Mouse (Mus musculus) CH12.LX (cell line): ENCODE data around the gene Pik3ip1. TPM values are rescaled to one million over a fixed set of nuclear protein-coding genes. Genes with fewer than 3 reads are reported as not detected.

Experiments used
- DNase-seq: peaks from one replicate; pipeline ENCODE4 v3.0.0-alpha.2; 2013; ENCODE audit errors: extremely low read depth
- H3K27ac ChIP-seq: 2 replicates; pipeline ENCODE4 v1.5.1; 2012; ENCODE audit warnings: low read depth, mild to moderate bottlenecking, control low read depth, moderate library complexity; ENCODE audit not compliant: insufficient read depth
- H3K27me3 ChIP-seq: replicated peaks from 2 replicates; pipeline ENCODE3; 2012; ENCODE audit warnings: inconsistent platforms
- H3K36me3 ChIP-seq, 2 experiments: replicated peaks in 1 of 2; 2 replicates each; pipeline versions ENCODE3 to v1.6.1; 2012; ENCODE audit warnings: inconsistent platforms in 1 of 2, low read length in 1 of 2, mild to moderate bottlenecking in 1 of 2, mixed read lengths in 1 of 2, moderate library complexity in 1 of 2; ENCODE audit not compliant: control insufficient read depth in 1 of 2, insufficient read depth in 1 of 2
- H3K4me1 ChIP-seq, 2 experiments: 2 replicates each; pipeline ENCODE4 v1.6.1; 2012; ENCODE audit warnings: inconsistent platforms in 1 of 2, moderate library complexity in 1 of 2; ENCODE audit not compliant: insufficient read depth in 2 of 2, control insufficient read depth in 1 of 2
- H3K4me2 ChIP-seq: 2 replicates; pipeline ENCODE4 v1.6.1; 2012; ENCODE audit warnings: low read depth, mild to moderate bottlenecking, control low read depth; ENCODE audit not compliant: poor library complexity, insufficient read depth, severe bottlenecking
- H3K4me3 ChIP-seq, 3 experiments: fragments of 150-350 bp in 1 of 3; sonication (generic) in 1 of 3; replicated peaks in 1 of 3; 2 replicates each; pipeline versions ENCODE3 to v1.5.1; 2011 to 2012; ENCODE audit warnings: low read depth in 2 of 3, low read length in 2 of 3, mild to moderate bottlenecking in 2 of 3, moderate library complexity in 2 of 3, control low read depth in 1 of 3, improper control_type of control experiment in 1 of 3, inconsistent platforms in 1 of 3, mixed read lengths in 1 of 3; ENCODE audit not compliant: poor library complexity in 1 of 3
- H3K79me2 ChIP-seq: replicated peaks from 2 replicates; pipeline ENCODE4 v1.6.1; 2012; ENCODE audit warnings: mild to moderate bottlenecking, moderate library complexity; ENCODE audit not compliant: control insufficient read depth, poor library complexity, insufficient read depth, severe bottlenecking; ENCODE audit errors: extremely low read depth
- H3K9ac ChIP-seq: 2 replicates; pipeline ENCODE4 v1.6.1; 2012; ENCODE audit warnings: low read depth, mild to moderate bottlenecking, control low read depth, moderate library complexity; ENCODE audit not compliant: insufficient read depth
- H3K9me3 ChIP-seq: replicated peaks from 2 replicates; pipeline ENCODE3; 2012; ENCODE audit warnings: low read length, inconsistent platforms, mixed read lengths
- BHLHE40 ChIP-seq: IDR thresholded peaks from 2 replicates; pipeline ENCODE4 v1.6.1; 2011; ENCODE audit warnings: mild to moderate bottlenecking, low read depth, low read length, improper control_type of control experiment
- CHD1 ChIP-seq: IDR thresholded peaks from 2 replicates; pipeline ENCODE4 v1.6.1; 2012; ENCODE audit warnings: low read depth, low read length, improper control_type of control experiment, inconsistent platforms
- CTCF ChIP-seq, 2 experiments: IDR thresholded peaks in 1 of 2; conservative IDR thresholded peaks in 1 of 2; 2 replicates each; pipeline ENCODE4 v1.5.1; 2011 to 2012; ENCODE audit warnings: low read depth in 2 of 2, low read length in 2 of 2, improper control_type of control experiment in 1 of 2, inconsistent platforms in 1 of 2, mild to moderate bottlenecking in 1 of 2, moderate library complexity in 1 of 2
- ELF1 ChIP-seq: IDR thresholded peaks from 2 replicates; pipeline ENCODE4 v1.6.1; 2014; ENCODE audit warnings: low read depth, mild to moderate bottlenecking, inconsistent platforms, low read length, improper control_type of control experiment
- EP300 ChIP-seq: IDR thresholded peaks from 2 replicates; pipeline ENCODE4 v1.6.1; 2011; ENCODE audit warnings: low read length, improper control_type of control experiment
- ETS1 ChIP-seq: conservative IDR thresholded peaks from 2 replicates; pipeline ENCODE4 v1.6.1; 2012; ENCODE audit warnings: low read depth, mild to moderate bottlenecking, inconsistent platforms, low read length, improper control_type of control experiment, moderate library complexity
- GABPA ChIP-seq: IDR thresholded peaks from 2 replicates; pipeline ENCODE4 v1.6.1; 2012; ENCODE audit warnings: low read depth, low read length, improper control_type of control experiment, inconsistent platforms; ENCODE audit not compliant: insufficient replicate concordance
- HCFC1 ChIP-seq: IDR thresholded peaks from 2 replicates; pipeline ENCODE4 v1.6.1; 2012; ENCODE audit warnings: low read depth, mild to moderate bottlenecking, inconsistent platforms, low read length, improper control_type of control experiment
- JUN ChIP-seq: IDR thresholded peaks from 2 replicates; pipeline ENCODE4 v1.6.1; 2011; ENCODE audit warnings: low read depth, mild to moderate bottlenecking, low read length, improper control_type of control experiment, moderate library complexity; ENCODE audit not compliant: insufficient read depth
- KAT2A ChIP-seq: IDR thresholded peaks from 2 replicates; pipeline ENCODE4 v1.6.1; 2012; ENCODE audit warnings: low read length, improper control_type of control experiment, inconsistent platforms; ENCODE audit not compliant: insufficient replicate concordance
- MAFK ChIP-seq: IDR thresholded peaks from 2 replicates; pipeline ENCODE4 v1.6.1; 2011; ENCODE audit warnings: low read length, improper control_type of control experiment; ENCODE audit not compliant: insufficient replicate concordance
- MAZ ChIP-seq: IDR thresholded peaks from 2 replicates; pipeline ENCODE4 v1.6.1; 2012; ENCODE audit warnings: low read depth, mild to moderate bottlenecking, inconsistent platforms, low read length, improper control_type of control experiment, moderate library complexity
- MEF2A ChIP-seq: IDR thresholded peaks from 2 replicates; pipeline ENCODE4 v1.6.1; 2014; ENCODE audit warnings: low read depth, mild to moderate bottlenecking, inconsistent platforms, low read length, improper control_type of control experiment, borderline replicate concordance
- MXI1 ChIP-seq: IDR thresholded peaks from 2 replicates; pipeline ENCODE4 v1.6.1; 2011; ENCODE audit warnings: mild to moderate bottlenecking, low read depth, low read length, improper control_type of control experiment
- MYC ChIP-seq: IDR thresholded peaks from 2 replicates; pipeline ENCODE4 v1.6.1; 2011; ENCODE audit warnings: low read depth, mild to moderate bottlenecking, improper control_type of control experiment, low read length
- NRF1 ChIP-seq: IDR thresholded peaks from 2 replicates; pipeline ENCODE4 v1.6.1; 2014; ENCODE audit warnings: low read depth, mild to moderate bottlenecking, inconsistent platforms, low read length, improper control_type of control experiment, moderate library complexity
- POLR2A ChIP-seq: IDR thresholded peaks from 2 replicates; pipeline ENCODE4 v1.6.1; 2011; ENCODE audit warnings: low read depth, mild to moderate bottlenecking, improper control_type of control experiment, low read length
- POLR2AphosphoS2 ChIP-seq: IDR thresholded peaks from 2 replicates; pipeline ENCODE4 v1.6.1; 2011; ENCODE audit warnings: low read depth, low read length, improper control_type of control experiment
- SIN3A ChIP-seq: IDR thresholded peaks from 2 replicates; pipeline ENCODE4 v1.6.1; 2012; ENCODE audit warnings: low read length, improper control_type of control experiment, inconsistent platforms
- SMC3 ChIP-seq: IDR thresholded peaks from 2 replicates; pipeline ENCODE4 v1.6.1; 2011; ENCODE audit warnings: low read depth, low read length, improper control_type of control experiment
- TBP ChIP-seq: conservative IDR thresholded peaks from 2 replicates; pipeline ENCODE4 v1.6.1; 2011; ENCODE audit warnings: low read depth, low read length, improper control_type of control experiment
- UBTF ChIP-seq: IDR thresholded peaks from 2 replicates; pipeline ENCODE4 v1.6.1; 2012; ENCODE audit warnings: low read depth, mild to moderate bottlenecking, inconsistent platforms, low read length, improper control_type of control experiment, moderate library complexity
- USF2 ChIP-seq: conservative IDR thresholded peaks from 2 replicates; pipeline ENCODE4 v1.6.1; 2011; ENCODE audit warnings: low read depth, low read length, improper control_type of control experiment
- ZC3H11A ChIP-seq: IDR thresholded peaks from 2 replicates; pipeline ENCODE4 v1.6.1; 2012; ENCODE audit warnings: low read depth, mild to moderate bottlenecking, inconsistent platforms, low read length, improper control_type of control experiment
- ZKSCAN1 ChIP-seq: IDR thresholded peaks from 2 replicates; pipeline ENCODE4 v1.6.1; 2012; ENCODE audit warnings: low read depth, inconsistent platforms, low read length, improper control_type of control experiment, borderline replicate concordance
- dilution Hi-C: fragments of 300-500 bp; cut with MboI; formaldehyde crosslinking; loops from 2 replicates; pipeline ENCODE4 v1.14.3; 2020; ENCODE audit warnings: low sequenced_read_pairs; ENCODE audit not compliant: extremely low pct_unique_long_range_greater_than_20kb, extremely low pct_ligation_motif_present
- in situ Hi-C: fragments of 300-500 bp; cut with MboI; formaldehyde crosslinking; loops from 3 replicates; pipeline ENCODE4 v1.14.3; 2019; ENCODE audit warnings: low sequenced_read_pairs, low pct_ligation_motif_present, low pct_unique_long_range_greater_than_20kb, mixed read lengths
- polyA plus RNA-seq: library from polyadenylated mRNA; unstranded; fragments of >175 nt; gene quantifications from 2 replicates; pipeline ENCODE4 v1.2.1, GENCODE M21; 2012; ENCODE audit warnings: low read depth; ENCODE audit not compliant: insufficient read length
- total RNA-seq, 2 experiments: library from RNA; depleted of rRNA; stranded (reverse); fragments of 300-350 nt in 1 of 2; fragments of >200 nt in 1 of 2; gene quantifications; 2 replicates each; pipeline ENCODE4 v1.2.3; 2012 to 2014

The Pik3ip1 gene
- total and polyA plus RNA-seq, 3 experiments: 0.39 to 2.6 (median 1.3) TPM

DNA sequence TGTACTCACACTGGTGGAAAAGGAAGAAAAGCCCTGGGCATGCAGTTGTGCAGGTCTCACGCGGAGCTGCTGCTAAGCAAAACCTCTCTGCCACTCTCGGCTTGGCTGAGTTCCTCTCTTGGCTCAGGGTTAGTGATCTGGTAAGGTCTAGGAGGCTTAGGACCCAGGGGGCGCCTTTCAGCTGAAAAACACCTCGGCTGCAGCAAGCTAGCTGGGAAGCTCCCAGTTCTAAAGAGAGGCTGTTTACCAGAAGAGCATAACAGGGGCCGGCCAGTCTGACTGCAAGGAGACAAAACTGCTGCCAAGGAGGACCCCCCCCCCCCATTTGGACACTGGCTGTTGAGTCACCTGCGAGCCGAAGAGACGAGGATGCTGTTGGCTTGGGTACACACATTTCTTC is 365 bp downstream of the Pik3ip1 start (continued):
- TF ChIP-seq UBTF: 0 out of 2 replicates have a peak, but pooled peaks have one; percentile 57
- TF ChIP-seq, all 38 proteins: peak for 14

DNA sequence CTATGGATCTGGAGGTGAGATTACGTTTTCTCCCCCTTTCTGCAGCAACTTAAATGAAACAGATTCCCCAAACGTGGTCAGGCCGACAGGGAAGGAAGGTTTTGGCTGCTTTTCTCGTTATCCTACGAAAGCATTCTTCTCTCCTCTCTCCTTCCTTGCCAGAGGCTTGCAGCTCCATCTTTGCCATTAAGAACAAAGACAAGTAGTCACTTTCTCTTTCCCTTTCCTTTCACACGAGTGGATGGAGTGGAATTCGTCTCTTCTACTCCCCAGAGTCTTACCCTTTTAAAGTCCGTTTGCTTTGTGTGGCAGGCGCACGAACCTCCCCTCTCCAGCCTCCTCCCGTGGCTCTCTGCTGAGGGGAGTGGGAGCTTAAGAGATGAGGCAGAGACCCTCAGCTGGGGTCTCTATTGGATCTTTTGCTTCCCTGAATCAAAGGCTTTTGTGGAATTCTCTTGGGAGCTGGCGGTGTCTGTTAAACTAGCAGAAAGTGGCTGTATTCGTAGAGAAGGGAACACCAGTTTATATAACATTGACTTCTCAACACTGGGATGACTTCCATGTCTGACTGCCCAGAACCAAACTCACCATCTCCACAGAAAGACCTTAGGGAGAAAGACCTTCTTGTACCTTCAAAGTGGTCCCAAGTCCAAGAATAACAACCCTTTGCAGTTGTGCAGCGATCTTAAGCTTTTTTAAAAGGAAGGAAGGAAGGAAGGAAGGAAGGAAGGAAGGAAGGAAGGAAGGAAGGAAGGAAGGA is 970 bp downstream of the Pik3ip1 start:
- TF ChIP-seq POLR2AphosphoS2: no peak
- no peak for TF ChIP-seq ZKSCAN1
- no peak for TF ChIP-seq GABPA
- TF ChIP-seq SIN3A: no peak
- H3K27ac ChIP-seq: no peak overlapping the region
- H3K36me3 ChIP-seq: no peaks in the 10 kb centered on the region
- no peaks in the 10 kb centered on the region for H3K79me2 ChIP-seq
- dilution Hi-C loops (no loop called here), in situ Hi-C loops (no loop called here)
- DNase-seq: no peak
- no peak overlapping the region for H3K9ac ChIP-seq
- peak overlapping the region; percentile 19 to 54 (median 45) for H3K4me3 ChIP-seq
- peaks cover 8% of the 10 kb centered on the region for H3K9me3 ChIP-seq
- H3K4me1 ChIP-seq: peaks cover 18 to 57% of the 10 kb centered on the region in 2 experiments
- H3K4me2 ChIP-seq: peak overlapping the region; percentile 94
- H3K27me3 ChIP-seq: no peaks in the 10 kb centered on the region

DNA sequence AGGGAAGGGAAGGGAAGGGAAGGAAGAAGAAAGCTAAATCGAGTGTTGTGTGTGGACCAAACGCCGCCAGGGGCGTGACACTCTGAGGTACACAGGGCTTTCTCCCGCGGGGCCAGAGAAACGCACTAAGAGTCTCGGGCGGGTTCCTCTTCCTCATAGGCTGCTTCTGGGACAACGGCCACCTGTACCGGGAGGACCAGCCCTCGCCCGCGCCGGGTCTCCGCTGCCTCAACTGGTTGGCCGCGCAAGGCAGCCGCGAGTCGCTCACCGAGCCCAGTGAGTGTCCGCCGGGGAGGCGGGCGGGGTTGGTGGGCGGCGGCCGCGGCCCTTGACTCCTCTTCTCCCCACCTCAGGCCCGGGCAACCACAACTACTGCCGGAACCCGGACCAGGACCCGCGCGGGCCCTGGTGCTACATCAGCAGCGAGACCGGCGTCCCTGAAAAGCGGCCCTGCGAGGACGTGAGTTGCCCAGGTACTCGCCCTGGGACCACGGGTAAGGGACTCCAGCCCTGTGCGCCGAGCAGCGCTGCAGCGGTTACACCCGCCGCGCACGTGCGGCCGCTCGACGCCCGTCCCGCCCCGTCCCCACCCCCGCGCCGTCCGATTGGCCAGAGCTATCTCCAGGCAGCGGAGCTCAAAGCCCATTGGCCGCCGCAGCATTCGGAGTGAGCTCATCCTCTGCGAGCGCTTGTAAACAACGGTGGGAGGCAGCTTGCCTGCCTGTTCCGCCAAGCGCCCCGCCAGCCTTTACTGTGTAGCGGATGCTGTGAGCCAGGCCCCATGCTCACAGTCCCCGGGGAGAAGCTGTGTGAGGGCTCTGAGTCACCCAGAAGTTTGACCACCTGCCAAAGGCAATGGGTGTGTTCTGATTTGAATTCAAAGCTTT is 1.8 kb downstream of the Pik3ip1 start:
- no peaks in the 10 kb centered on the region for H3K27me3 ChIP-seq
- in situ Hi-C loops: no loop called here
- no peaks in the 10 kb centered on the region for H3K36me3 ChIP-seq
- TF ChIP-seq KAT2A: no peak
- peak; percentile 44; the same call in 1 of the 2 replicates for TF ChIP-seq EP300
- no peak for TF ChIP-seq GABPA
- TF ChIP-seq USF2: no peak
- 0 out of 2 replicates have a peak, but pooled peaks have one; percentile 40 for TF ChIP-seq MAZ
- TF ChIP-seq ELF1: peak; percentile 52
- TF ChIP-seq MAFK: no peak
- TF ChIP-seq CTCF (conservative IDR thresholded peaks at IDR 0.05 in 1 of 2, IDR thresholded peaks at IDR 0.05 in 1 of 2; ENCODE audit: low read depth in 2 of 2, low read length in 2 of 2): peak in 1 of 2 experiments; percentile 19; a peak in 1 of 4 replicates
- peak; percentile 53 for TF ChIP-seq NRF1
- TF ChIP-seq BHLHE40: peak; percentile 99
- TF ChIP-seq MXI1: peak; percentile 96
- TF ChIP-seq HCFC1: no peak; the same call in 1 of the 2 replicates
- no peak for TF ChIP-seq ZC3H11A
- no peak for TF ChIP-seq UBTF
- TF ChIP-seq SMC3: no peak
- no peak for TF ChIP-seq CHD1
- TF ChIP-seq MYC: no peak
- peak; percentile 54 for TF ChIP-seq ETS1
- peak; percentile 25; the same call in 1 of the 2 replicates for TF ChIP-seq SIN3A
- TF ChIP-seq JUN: peak; percentile 58
- no peak for TF ChIP-seq ZKSCAN1
- no peak for TF ChIP-seq TBP
- no peak for TF ChIP-seq MEF2A
- peak; percentile 56; the same call in 1 of the 2 replicates for TF ChIP-seq POLR2A

More for the DNA sequence above, 1.8 kb downstream of the Pik3ip1 start:
- H3K9ac ChIP-seq: peak overlapping the region; percentile 42
- H3K79me2 ChIP-seq: no peaks in the 10 kb centered on the region
- dilution Hi-C loops: no loop called here
- H3K4me1 ChIP-seq: peaks cover 18 to 61% of the 10 kb centered on the region in 2 experiments
- peaks cover 8% of the 10 kb centered on the region for H3K9me3 ChIP-seq
- peak overlapping the region; percentile 21; the same call in 1 of the 2 replicates for H3K27ac ChIP-seq
- DNase-seq: peak; percentile 81
- peak overlapping the region in 2 of 3 experiments; percentile 45 to 54 for H3K4me3 ChIP-seq
- peak overlapping the region; percentile 94 for H3K4me2 ChIP-seq
